Mouse (Mus musculus): Measurements from ENCODE around the gene Uckl1. TPM values are rescaled to one million over a fixed set of nuclear protein-coding genes. Genes with fewer than 3 reads are reported as not detected.
A peak's percentile ranks its signal among the peaks of the same experiment; 100 is the strongest.

Uckl1 gene
- polyA plus RNA-seq, 1 experiment = 327 TPM

DNA sequence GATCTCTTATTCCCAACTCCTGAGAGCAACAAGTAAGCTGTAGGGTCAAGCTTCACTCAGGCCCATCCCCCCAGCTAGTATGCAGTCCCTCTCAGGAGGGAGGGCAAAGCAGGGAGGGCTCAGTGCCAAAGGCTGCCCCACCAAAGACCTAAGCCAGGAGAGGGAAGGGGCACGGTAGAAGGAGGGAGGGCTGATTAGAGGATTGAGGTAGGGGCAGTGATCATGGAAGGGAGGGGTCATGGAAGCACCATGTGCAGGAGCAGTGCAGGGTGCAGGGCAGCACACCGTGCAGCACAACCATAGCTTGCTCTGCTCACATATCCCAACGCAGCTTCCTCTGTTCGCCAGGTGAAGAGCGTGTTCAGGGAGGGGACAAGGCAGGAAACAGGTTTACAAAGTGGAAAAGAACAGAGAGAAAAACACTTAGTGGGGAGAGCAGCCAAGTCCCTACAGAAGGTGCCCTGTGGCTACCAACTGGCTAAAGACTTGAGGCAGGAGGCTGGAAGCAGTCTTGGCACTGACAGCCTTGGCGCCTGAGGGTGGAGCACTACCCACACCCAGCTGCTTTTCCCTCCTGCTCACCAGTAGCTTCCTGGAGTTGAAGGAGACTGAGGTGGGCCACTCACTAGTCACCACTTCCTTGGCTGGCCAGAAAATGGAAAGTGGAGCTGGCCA is 13.6 kb downstream of the Uckl1 start:
- WGBS = 81% methylated on average over 6 of the region's 6 CpGs
- Histone ChIP-seq H3K4me3 (ENCODE audit: control insufficient read depth, insufficient read depth, low read length) (no peak overlapping the region), H3K27ac (ENCODE audit: control insufficient read depth, insufficient read depth, low read length) (no peak overlapping the region), H3K4me1 (replicated peaks; ENCODE audit: control insufficient read depth, insufficient read depth, low read length) (no peaks in the 10 kb centered on the region), H3K36me3 (ENCODE audit: control insufficient read depth, insufficient read depth, low read length) (no peaks in the 10 kb centered on the region), H3K27me3 (ENCODE audit: control insufficient read depth, insufficient read depth, low read length) (no peaks in the 10 kb centered on the region)
- DNase-seq = no peak
- no peak for TF ChIP-seq CTCF (IDR thresholded peaks at IDR 0.05; ENCODE audit: borderline replicate concordance, control insufficient read depth, extremely low read depth, insufficient read depth, low read length, poor library complexity)
- TF ChIP-seq POLR2A (IDR thresholded peaks at IDR 0.05; ENCODE audit: control insufficient read depth, extremely low read depth, insufficient read depth, low read length, poor library complexity) = no peak

DNA sequence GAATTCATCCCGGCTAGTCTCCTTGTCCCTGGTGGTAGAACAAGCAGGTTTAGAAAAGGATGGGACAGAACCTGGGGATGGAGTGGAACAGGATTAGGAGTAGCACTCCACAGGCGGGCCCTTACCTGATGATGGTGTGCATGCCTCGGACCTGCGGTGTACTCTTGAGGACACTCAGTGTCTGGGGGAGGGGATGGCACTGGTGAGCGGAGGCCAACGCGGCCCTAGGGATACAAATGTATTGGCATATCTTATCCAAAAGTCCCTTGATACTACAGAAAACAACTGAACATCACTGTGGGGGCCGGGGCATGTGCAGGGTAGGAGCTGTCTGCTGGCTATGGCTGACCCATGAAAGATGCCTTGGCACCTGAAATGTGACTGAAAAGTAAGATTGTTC is 14.3 kb downstream of the Uckl1 start:
- H3K27me3 ChIP-seq (ENCODE audit: control insufficient read depth, insufficient read depth, low read length) = no peaks in the 10 kb centered on the region
- H3K4me3 ChIP-seq (ENCODE audit: control insufficient read depth, insufficient read depth, low read length) = no peak overlapping the region
- H3K27ac ChIP-seq (ENCODE audit: control insufficient read depth, insufficient read depth, low read length) = no peak overlapping the region
- no peaks in the 10 kb centered on the region for H3K36me3 ChIP-seq (ENCODE audit: control insufficient read depth, insufficient read depth, low read length)
- no peaks in the 10 kb centered on the region for H3K4me1 ChIP-seq (replicated peaks; ENCODE audit: control insufficient read depth, insufficient read depth, low read length)
- TF ChIP-seq POLR2A (IDR thresholded peaks at IDR 0.05; ENCODE audit: control insufficient read depth, extremely low read depth, insufficient read depth, low read length, poor library complexity) (no peak), CTCF (IDR thresholded peaks at IDR 0.05; ENCODE audit: borderline replicate concordance, control insufficient read depth, extremely low read depth, insufficient read depth, low read length, poor library complexity) (no peak)
- 95% methylated on average over 8 of the region's 8 CpGs for WGBS
- DNase-seq = no peak

DNA sequence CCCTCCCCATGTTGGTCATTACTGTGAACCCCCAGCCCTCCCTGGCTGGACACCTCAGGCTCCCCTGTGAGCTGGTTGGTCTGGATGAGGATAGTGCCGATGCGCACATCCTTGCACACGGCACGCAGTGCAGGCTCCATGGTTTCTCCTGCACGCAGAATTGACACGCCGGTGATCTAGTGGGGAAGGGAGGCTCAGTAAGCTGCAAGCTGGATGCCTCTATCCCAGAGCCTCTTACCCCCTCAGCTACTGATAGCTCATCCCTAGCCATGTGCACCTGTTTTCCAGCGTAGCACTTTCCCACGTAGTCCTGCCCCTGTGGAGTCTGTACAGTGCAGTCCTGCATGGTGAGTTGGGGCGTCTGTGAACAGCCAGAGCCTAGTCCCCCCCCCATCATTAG is 14.8 kb downstream of the Uckl1 start:
- Histone ChIP-seq H3K27ac (ENCODE audit: control insufficient read depth, insufficient read depth, low read length) (no peak overlapping the region), H3K36me3 (ENCODE audit: control insufficient read depth, insufficient read depth, low read length) (no peaks in the 10 kb centered on the region)

DNA sequence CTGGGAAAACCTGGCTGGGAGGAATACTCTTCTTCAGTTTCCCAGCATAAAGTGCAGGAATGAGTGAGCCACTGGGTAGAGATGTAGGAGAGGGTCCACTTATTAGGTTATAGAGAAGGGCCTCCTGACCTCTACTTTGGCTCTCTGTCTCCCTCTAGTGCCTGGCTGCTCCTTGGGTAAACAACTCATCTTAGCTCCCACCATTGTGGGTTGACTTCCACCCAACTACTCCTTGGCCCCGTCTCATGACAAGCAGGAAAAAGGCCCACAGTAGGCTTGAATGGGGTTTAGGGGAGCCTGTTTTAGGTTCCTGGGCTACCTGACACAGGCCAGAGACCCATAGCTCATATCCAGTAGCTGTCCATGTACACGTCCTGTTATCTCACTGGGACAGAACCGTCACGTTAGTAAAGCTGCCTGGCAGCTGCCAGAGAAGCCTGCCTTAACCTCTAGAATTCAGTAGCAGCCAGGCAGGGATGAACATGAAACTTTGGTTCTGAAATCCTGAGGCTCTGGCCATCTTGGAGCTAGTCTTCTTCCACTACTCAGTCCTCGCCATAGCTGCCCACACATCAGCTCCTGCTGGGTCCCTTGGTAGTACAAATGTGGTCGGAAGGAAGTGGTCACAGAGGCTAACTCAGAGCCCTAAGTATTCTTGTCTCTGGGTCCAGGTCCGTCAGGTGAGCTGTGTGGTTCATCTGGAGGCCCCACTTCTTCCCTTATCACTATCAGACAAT is 16.3 kb downstream of the Uckl1 start:
- DNase-seq = peak; percentile 66

More for the DNA sequence above, 14.8 kb downstream of the Uckl1 start:
- Histone ChIP-seq H3K27me3 (ENCODE audit: control insufficient read depth, insufficient read depth, low read length) (no peaks in the 10 kb centered on the region), H3K4me1 (replicated peaks; ENCODE audit: control insufficient read depth, insufficient read depth, low read length) (no peaks in the 10 kb centered on the region), H3K4me3 (ENCODE audit: control insufficient read depth, insufficient read depth, low read length) (no peak overlapping the region)
- TF ChIP-seq POLR2A (IDR thresholded peaks at IDR 0.05; ENCODE audit: control insufficient read depth, extremely low read depth, insufficient read depth, low read length, poor library complexity) (no peak), CTCF (IDR thresholded peaks at IDR 0.05; ENCODE audit: borderline replicate concordance, control insufficient read depth, extremely low read depth, insufficient read depth, low read length, poor library complexity) (no peak)
- WGBS = 96% methylated on average over 10 of the region's 10 CpGs
- no peak for DNase-seq

DNA sequence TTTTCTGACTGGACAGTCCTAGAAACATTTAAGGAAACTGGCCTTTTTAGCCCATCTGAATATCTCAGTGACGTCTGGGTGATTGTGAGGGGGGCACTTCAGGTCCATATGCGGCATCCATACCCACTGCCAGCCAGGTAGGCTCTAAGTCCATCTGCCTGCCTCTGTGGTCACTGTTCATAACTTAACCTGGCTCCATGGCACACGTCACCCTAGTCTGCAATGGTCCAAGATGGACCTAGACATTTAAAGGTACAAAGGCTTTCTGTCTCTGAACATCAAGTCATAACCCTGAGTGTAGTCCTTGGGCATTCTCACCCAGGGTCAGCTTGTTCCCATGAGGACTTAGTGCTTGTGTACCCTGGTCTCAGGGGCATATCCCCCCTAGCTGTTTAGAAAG is 17.4 kb downstream of the Uckl1 start:
- no peak for DNase-seq
- H3K27me3 ChIP-seq (ENCODE audit: control insufficient read depth, insufficient read depth, low read length) = no peaks in the 10 kb centered on the region
- H3K4me1 ChIP-seq (replicated peaks; ENCODE audit: control insufficient read depth, insufficient read depth, low read length) = no peaks in the 10 kb centered on the region
- no peak overlapping the region for H3K4me3 ChIP-seq (ENCODE audit: control insufficient read depth, insufficient read depth, low read length)
- TF ChIP-seq POLR2A (IDR thresholded peaks at IDR 0.05; ENCODE audit: control insufficient read depth, extremely low read depth, insufficient read depth, low read length, poor library complexity) (no peak), CTCF (IDR thresholded peaks at IDR 0.05; ENCODE audit: borderline replicate concordance, control insufficient read depth, extremely low read depth, insufficient read depth, low read length, poor library complexity) (no peak)
- H3K27ac ChIP-seq (ENCODE audit: control insufficient read depth, insufficient read depth, low read length) = no peak overlapping the region
- H3K36me3 ChIP-seq (ENCODE audit: control insufficient read depth, insufficient read depth, low read length) = no peaks in the 10 kb centered on the region
- 97% methylated on average over 3 of the region's 3 CpGs for WGBS

More for the DNA sequence above, 16.3 kb downstream of the Uckl1 start:
- no peaks in the 10 kb centered on the region for H3K4me1 ChIP-seq (replicated peaks; ENCODE audit: control insufficient read depth, insufficient read depth, low read length)
- WGBS = 78% methylated on average over 7 of the region's 7 CpGs
- H3K36me3 ChIP-seq (ENCODE audit: control insufficient read depth, insufficient read depth, low read length) = no peaks in the 10 kb centered on the region
- H3K4me3 ChIP-seq (ENCODE audit: control insufficient read depth, insufficient read depth, low read length) = no peak overlapping the region
- no peak for TF ChIP-seq CTCF (IDR thresholded peaks at IDR 0.05; ENCODE audit: borderline replicate concordance, control insufficient read depth, extremely low read depth, insufficient read depth, low read length, poor library complexity)
- TF ChIP-seq POLR2A (IDR thresholded peaks at IDR 0.05; ENCODE audit: control insufficient read depth, extremely low read depth, insufficient read depth, low read length, poor library complexity) = no peak
- no peaks in the 10 kb centered on the region for H3K27me3 ChIP-seq (ENCODE audit: control insufficient read depth, insufficient read depth, low read length)
- H3K27ac ChIP-seq (ENCODE audit: control insufficient read depth, insufficient read depth, low read length) = no peak overlapping the region

DNA sequence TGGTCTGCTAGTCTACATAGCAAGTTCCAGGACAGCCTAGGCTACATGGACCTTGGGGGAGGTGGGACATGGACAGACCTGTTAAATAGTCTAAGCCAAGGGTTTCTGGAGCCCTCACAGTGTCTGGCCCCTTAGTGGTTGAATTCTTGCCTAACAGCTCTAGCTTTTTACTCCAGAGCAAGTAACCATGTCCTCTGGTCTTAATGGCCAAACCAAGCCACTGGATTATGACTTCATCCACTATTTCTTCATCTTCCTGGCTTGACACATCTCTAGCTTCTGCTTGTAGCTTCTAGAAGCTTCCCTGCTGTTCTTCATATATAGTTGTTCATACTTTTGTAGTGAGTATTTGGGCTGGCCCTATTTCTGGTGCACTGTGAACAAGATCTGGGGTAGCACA is 30.9 kb downstream of the Uckl1 start:
- TF ChIP-seq POLR2A (IDR thresholded peaks at IDR 0.05; ENCODE audit: control insufficient read depth, extremely low read depth, insufficient read depth, low read length, poor library complexity) (no peak), CTCF (IDR thresholded peaks at IDR 0.05; ENCODE audit: borderline replicate concordance, control insufficient read depth, extremely low read depth, insufficient read depth, low read length, poor library complexity) (no peak)

More for the DNA sequence above, 30.9 kb downstream of the Uckl1 start:
- DNase-seq = no peak
- Histone ChIP-seq H3K27ac (ENCODE audit: control insufficient read depth, insufficient read depth, low read length) (no peak overlapping the region), H3K36me3 (ENCODE audit: control insufficient read depth, insufficient read depth, low read length) (peaks cover 31% of the 10 kb centered on the region), H3K4me3 (ENCODE audit: control insufficient read depth, insufficient read depth, low read length) (no peak overlapping the region), H3K27me3 (ENCODE audit: control insufficient read depth, insufficient read depth, low read length) (no peaks in the 10 kb centered on the region), H3K4me1 (replicated peaks; ENCODE audit: control insufficient read depth, insufficient read depth, low read length) (no peaks in the 10 kb centered on the region)
